Mouse (Mus musculus): ENCODE data around the gene Acsm2.

DNA sequence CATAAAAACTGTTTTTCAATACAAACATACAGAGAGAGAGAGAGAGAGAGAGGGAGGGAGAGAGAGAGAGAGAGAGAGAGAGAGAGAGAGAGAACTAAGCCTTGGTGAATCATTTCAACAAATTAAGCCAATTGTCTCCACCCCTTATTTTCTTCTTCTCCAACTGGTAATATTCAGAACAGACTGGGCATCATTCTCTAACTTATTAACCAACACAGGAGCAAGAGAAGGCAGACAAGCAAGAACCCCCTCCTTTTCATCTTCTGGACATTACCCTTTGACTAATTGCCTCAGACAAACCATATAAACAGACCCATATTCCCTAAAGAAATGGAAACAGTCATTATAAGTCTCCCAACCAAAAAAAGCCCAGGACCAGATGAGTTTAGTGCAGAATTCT lies 84.6 kb downstream of the Acsm2 start:
- no peak for TF ChIP-seq ZNF384 (IDR thresholded peaks at IDR 0.05; ENCODE audit: low read depth, low read length)
- TF ChIP-seq CHD2 (IDR thresholded peaks at IDR 0.05; ENCODE audit: low read depth, low read length) = no peak
- TF ChIP-seq ZC3H11A (IDR thresholded peaks at IDR 0.05; ENCODE audit: borderline replicate concordance, low read depth, low read length) = no peak
- no peak for TF ChIP-seq MAFK (IDR thresholded peaks at IDR 0.05; ENCODE audit: insufficient read depth, low read depth, low read length)
- TF ChIP-seq HCFC1 (IDR thresholded peaks at IDR 0.05; ENCODE audit: borderline replicate concordance, insufficient read depth, low read length) = no peak
